Mouse (Mus musculus): ENCODE results near the gene Gtsf2.
"Not testable (repeated sequence)": the region's sequence is repeated elsewhere in the genome, so short reads cannot be mapped to it uniquely, and the experiment has no call there.

The Gtsf2 gene

DNA sequence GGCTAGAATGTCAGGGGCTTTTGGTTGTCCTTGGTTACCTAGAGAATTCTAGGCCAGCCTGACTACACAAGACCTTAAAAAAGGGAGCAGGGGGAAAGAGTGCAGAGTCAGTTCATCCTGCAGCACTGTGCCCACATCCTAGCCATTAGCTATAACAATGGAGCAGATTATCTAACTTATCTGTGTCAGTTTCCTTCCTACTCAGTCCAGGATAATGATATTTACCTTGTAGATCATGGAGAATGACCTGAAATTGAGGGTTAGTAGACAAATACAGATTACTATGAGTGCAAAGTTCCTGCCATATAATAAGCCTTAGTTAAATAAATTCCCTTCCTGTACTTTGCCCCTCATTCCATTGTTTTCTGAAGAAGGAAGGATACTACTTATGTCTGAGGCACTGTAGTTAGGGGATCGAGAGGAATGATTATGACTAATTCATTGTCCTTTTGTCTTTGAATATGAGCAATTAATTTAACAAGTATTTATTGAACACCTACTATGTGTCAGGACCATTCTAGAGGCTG is 30.9 kb upstream of the Gtsf2 start:
- TF ChIP-seq POU5F1 (IDR thresholded peaks at IDR 0.05; ENCODE audit: borderline replicate concordance, low read length), result no peak
- TF ChIP-seq CTCF (conservative IDR thresholded peaks at IDR 0.05; ENCODE audit: low read length), result no peak
- TF ChIP-seq NANOG (IDR thresholded peaks at IDR 0.05; ENCODE audit: borderline replicate concordance, low read length), result no peak
- Histone ChIP-seq H3K4me3 (replicated peaks; ENCODE audit: low read length) (no peak overlapping the region), H3K4me1 (replicated peaks; ENCODE audit: low read depth, low read length) (no peaks in the 10 kb centered on the region), H3K27me3 (ENCODE audit: insufficient read depth, low read length) (0 out of 2 replicates have a peak, but pooled peaks cover 2% of the 10 kb centered on the region), H3K36me3 (ENCODE audit: insufficient read depth, low read length) (no peaks in the 10 kb centered on the region), H3K9me3 (ENCODE audit: low read length) (no peaks in the 10 kb centered on the region)

DNA sequence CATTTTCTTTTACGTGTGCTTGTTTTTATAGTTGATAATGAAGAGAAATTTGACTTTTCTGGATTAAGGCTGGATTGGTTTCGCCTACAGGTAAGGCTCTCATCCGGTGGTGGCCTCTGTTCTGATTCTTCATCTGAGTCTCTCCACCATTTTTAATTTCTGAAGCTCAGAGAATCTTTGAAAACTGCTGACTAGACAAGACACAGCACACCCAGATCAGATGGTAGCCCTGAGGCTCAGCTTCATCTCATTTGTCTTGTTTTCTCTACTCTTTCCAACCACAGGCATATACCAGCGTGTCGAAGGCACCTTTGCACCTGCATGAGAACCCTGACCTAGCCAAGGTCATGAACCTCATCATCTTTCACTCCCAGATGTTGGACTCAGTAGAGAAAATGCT is 25.5 kb upstream of the Gtsf2 start:
- no peaks in the 10 kb centered on the region for H3K9me3 ChIP-seq (ENCODE audit: low read length)
- H3K36me3 ChIP-seq (ENCODE audit: insufficient read depth, low read length), result no peaks in the 10 kb centered on the region
- no peaks in the 10 kb centered on the region for H3K4me1 ChIP-seq (replicated peaks; ENCODE audit: low read depth, low read length)
- no peak for TF ChIP-seq POU5F1 (IDR thresholded peaks at IDR 0.05; ENCODE audit: borderline replicate concordance, low read length)
- no peak for TF ChIP-seq NANOG (IDR thresholded peaks at IDR 0.05; ENCODE audit: borderline replicate concordance, low read length)
- TF ChIP-seq CTCF (conservative IDR thresholded peaks at IDR 0.05; ENCODE audit: low read length), result no peak
- 0 out of 2 replicates have a peak, but pooled peaks cover 2% of the 10 kb centered on the region for H3K27me3 ChIP-seq (ENCODE audit: insufficient read depth, low read length)
- no peak overlapping the region for H3K4me3 ChIP-seq (replicated peaks; ENCODE audit: low read length)

DNA sequence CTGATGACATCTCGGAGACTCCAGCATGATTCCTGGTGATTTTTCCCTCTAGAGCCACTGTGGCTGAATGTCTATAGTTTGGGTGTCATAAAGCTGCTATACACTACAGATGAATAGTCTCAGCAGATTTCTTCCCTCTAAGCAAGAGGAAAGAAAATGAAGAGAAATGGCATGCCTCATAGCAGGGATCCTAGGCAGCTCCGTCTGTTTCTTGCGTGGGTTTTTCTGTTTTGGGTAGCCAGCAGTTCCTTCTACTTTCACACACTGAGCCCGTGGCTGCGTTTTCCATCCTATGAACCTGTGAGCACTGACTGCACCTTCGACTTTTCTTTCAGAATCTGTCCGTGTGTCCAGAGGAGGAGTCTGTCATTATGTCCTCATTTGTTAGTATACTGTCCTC is 24.9 kb upstream of the Gtsf2 start:
- H3K9me3 ChIP-seq (ENCODE audit: low read length), result no peaks in the 10 kb centered on the region
- 0 out of 2 replicates have a peak, but pooled peaks cover under 1% of the 10 kb centered on the region for H3K27me3 ChIP-seq (ENCODE audit: insufficient read depth, low read length)
- H3K4me1 ChIP-seq (replicated peaks; ENCODE audit: low read depth, low read length), result no peaks in the 10 kb centered on the region
- TF ChIP-seq POU5F1 (IDR thresholded peaks at IDR 0.05; ENCODE audit: borderline replicate concordance, low read length), result no peak
- TF ChIP-seq NANOG (IDR thresholded peaks at IDR 0.05; ENCODE audit: borderline replicate concordance, low read length), result no peak
- no peak for TF ChIP-seq CTCF (conservative IDR thresholded peaks at IDR 0.05; ENCODE audit: low read length)
- no peaks in the 10 kb centered on the region for H3K36me3 ChIP-seq (ENCODE audit: insufficient read depth, low read length)
- H3K4me3 ChIP-seq (replicated peaks; ENCODE audit: low read length), result no peak overlapping the region

DNA sequence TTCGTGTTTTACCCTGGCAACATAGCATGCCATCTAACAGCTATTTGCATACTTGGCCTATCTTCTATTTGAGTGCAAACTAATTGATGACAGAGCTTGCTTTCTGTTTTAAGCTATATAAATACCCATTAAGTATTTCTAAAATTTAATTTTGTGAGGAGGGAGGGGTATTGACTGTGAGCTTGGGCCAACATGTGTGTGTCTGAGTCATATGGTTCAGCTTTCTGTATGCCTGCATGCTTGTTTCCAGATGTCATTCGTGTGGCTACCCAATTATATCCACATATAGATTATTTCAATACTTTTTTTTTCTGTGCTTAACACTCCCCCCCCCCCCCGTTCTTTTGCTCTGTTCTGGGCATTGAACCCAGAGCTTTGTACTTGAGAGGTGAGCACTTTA is 24.0 kb upstream of the Gtsf2 start:
- Histone ChIP-seq H3K4me3 (replicated peaks; ENCODE audit: low read length) (no peak overlapping the region), H3K27me3 (ENCODE audit: insufficient read depth, low read length) (no peaks in the 10 kb centered on the region), H3K36me3 (ENCODE audit: insufficient read depth, low read length) (no peaks in the 10 kb centered on the region), H3K4me1 (replicated peaks; ENCODE audit: low read depth, low read length) (no peaks in the 10 kb centered on the region), H3K9me3 (ENCODE audit: low read length) (no peaks in the 10 kb centered on the region)
- TF ChIP-seq POU5F1 (IDR thresholded peaks at IDR 0.05; ENCODE audit: borderline replicate concordance, low read length), result no peak
- TF ChIP-seq NANOG (IDR thresholded peaks at IDR 0.05; ENCODE audit: borderline replicate concordance, low read length), result no peak

DNA sequence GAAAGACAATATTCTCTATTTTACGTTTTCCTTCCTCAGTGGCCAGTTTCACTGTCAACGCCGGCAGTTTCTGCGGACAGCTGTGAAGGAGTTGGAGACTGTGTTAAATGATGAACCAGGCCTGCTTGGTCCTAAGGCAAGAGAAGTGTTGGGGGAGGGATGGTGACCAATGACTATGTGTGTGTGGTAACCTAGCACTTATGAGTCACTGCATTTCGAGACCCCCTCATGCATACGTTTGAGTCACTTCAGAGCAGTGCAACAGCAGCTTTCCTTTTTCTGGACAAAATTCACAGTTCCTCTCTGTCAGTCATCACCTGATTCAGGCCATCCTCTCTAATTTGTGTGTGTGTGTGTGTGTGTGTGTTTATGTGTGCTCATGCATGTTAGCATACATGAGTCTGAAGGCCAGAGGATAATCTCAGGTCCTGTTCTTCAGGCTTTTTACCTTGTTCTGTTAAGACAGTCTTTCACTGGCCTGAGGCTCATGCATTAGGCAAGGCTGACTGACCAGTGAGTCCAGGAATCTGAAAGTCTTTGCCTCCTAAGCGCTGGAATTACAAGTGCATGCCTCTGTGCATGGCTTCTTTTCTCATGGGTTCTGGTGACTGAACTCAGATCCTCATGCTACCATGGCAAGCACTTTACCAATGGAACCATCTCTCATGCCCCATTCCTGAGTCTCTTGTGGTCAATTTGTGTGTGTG is 23.4 kb upstream of the Gtsf2 start:
- Histone ChIP-seq H3K27me3 (ENCODE audit: insufficient read depth, low read length) (no peaks in the 10 kb centered on the region), H3K9me3 (ENCODE audit: low read length) (no peaks in the 10 kb centered on the region), H3K4me1 (replicated peaks; ENCODE audit: low read depth, low read length) (no peaks in the 10 kb centered on the region), H3K36me3 (ENCODE audit: insufficient read depth, low read length) (no peaks in the 10 kb centered on the region), H3K4me3 (replicated peaks; ENCODE audit: low read length) (no peak overlapping the region)
- TF ChIP-seq POU5F1 (IDR thresholded peaks at IDR 0.05; ENCODE audit: borderline replicate concordance, low read length), result no peak
- no peak for TF ChIP-seq CTCF (conservative IDR thresholded peaks at IDR 0.05; ENCODE audit: low read length)
- TF ChIP-seq NANOG (IDR thresholded peaks at IDR 0.05; ENCODE audit: borderline replicate concordance, low read length), result no peak

DNA sequence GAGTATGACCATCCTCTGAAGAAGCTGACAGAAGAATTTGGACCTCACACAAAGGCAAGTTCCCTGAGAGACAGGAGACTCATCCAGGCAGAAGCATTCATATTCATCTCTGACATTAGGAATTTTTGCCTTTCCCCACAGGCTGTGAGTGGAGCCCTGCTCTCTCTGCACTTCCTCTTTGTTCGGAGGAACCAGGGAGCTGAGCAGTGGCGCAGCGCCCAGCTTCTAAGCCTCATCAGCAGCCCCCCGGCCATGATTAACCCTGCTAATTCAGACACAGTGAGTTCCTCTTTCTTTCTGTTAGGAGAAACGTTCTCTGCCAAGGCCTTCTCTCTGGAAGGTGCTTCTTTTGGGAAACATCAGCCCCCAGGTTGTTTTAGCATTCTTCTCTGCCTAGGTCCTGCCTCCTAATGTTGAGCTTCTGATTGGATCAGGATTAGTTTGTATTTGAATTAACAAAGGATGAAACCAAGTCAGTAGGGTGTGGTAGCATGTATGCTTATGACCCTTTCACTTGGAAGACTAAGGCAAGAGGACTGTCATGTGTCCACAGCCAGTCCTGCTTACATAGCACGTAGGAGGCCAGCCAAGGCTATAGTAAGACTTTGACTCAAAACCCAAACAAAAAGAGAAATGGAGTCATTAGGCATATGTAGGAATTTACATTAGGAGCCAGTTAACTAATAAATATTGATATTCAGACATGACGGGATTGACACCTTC is 14.4 kb upstream of the Gtsf2 start:
- H3K4me1 ChIP-seq (replicated peaks; ENCODE audit: low read depth, low read length), result no peaks in the 10 kb centered on the region
- TF ChIP-seq POU5F1 (IDR thresholded peaks at IDR 0.05; ENCODE audit: borderline replicate concordance, low read length), result no peak
- no peak overlapping the region for H3K4me3 ChIP-seq (replicated peaks; ENCODE audit: low read length)
- H3K27me3 ChIP-seq (ENCODE audit: insufficient read depth, low read length), result no peaks in the 10 kb centered on the region
- H3K36me3 ChIP-seq (ENCODE audit: insufficient read depth, low read length), result no peaks in the 10 kb centered on the region
- H3K9me3 ChIP-seq (ENCODE audit: low read length), result peaks cover 10% of the 10 kb centered on the region

DNA sequence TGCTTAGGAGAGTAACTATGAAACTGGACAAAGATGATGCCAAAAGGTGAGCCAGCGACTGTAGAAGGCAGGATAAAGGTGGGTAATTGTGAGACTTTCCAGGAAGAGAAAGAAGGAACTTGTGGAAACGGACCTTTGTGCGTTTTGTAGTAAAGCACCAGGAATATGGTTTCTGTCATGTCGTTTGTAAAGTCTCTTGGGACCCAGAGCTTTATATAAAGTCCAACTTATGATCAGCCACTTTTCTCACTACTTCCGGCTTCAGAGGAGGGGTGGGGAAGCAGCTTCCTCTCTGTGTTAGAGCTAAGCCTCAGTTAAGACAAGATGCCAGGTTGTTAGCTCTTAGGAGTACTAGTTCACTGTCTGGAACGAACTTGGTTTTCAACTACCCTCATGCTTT is 6.2 kb upstream of the Gtsf2 start:
- no peak for TF ChIP-seq POU5F1 (IDR thresholded peaks at IDR 0.05; ENCODE audit: borderline replicate concordance, low read length)
- TF ChIP-seq CTCF (conservative IDR thresholded peaks at IDR 0.05; ENCODE audit: low read length), result no peak
- no peak for TF ChIP-seq NANOG (IDR thresholded peaks at IDR 0.05; ENCODE audit: borderline replicate concordance, low read length)
- H3K4me1 ChIP-seq (replicated peaks; ENCODE audit: low read depth, low read length), result no peaks in the 10 kb centered on the region
- H3K4me3 ChIP-seq (replicated peaks; ENCODE audit: low read length), result no peak overlapping the region
- no peaks in the 10 kb centered on the region for H3K27me3 ChIP-seq (ENCODE audit: insufficient read depth, low read length)
- no peaks in the 10 kb centered on the region for H3K9me3 ChIP-seq (ENCODE audit: low read length)
- H3K36me3 ChIP-seq (ENCODE audit: insufficient read depth, low read length), result no peaks in the 10 kb centered on the region

DNA sequence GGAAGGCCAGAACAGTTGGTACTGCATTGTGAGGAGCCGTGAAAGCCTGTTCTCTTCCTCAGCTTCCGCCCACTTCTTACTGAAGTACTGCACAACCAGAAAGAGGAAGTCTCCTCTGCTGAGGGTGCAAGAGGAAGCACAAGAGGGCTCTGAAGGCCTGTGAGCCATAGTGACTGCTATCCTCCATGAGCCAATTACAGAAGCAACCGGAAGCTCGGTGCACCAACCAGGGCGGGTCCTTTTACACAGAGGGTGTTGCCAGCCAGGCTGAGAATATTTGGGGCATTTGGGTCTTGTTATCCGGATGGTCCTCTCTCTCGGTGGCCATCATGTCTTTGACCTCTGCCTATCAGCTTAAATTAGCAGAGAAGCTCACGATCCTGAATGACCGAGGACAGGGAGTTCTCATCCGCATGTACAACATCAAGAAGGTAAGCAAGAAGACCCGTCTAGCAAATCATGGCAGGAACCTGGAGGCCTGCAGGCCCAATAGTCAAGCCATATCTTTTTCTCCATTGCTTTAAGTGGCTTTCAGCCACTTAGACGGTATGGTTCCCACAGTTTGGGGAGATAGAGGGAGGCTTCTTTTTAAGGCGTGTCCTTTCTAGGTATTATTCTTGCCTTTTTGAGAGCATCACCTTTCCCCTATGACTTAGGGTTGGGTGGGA is 5.4 kb upstream of the Gtsf2 start, which contains the start of gene Nckap1l:
TSS of gene Nckap1l (plus strand) at position 244 of the 668 bp plus-strand sequence.
- H3K4me1 ChIP-seq (replicated peaks; ENCODE audit: low read depth, low read length), result no peaks in the 10 kb centered on the region
- no peak for TF ChIP-seq CTCF (conservative IDR thresholded peaks at IDR 0.05; ENCODE audit: low read length)
- no peak for TF ChIP-seq POU5F1 (IDR thresholded peaks at IDR 0.05; ENCODE audit: borderline replicate concordance, low read length)
- no peak for TF ChIP-seq NANOG (IDR thresholded peaks at IDR 0.05; ENCODE audit: borderline replicate concordance, low read length)
- no peaks in the 10 kb centered on the region for H3K36me3 ChIP-seq (ENCODE audit: insufficient read depth, low read length)
- H3K27me3 ChIP-seq (ENCODE audit: insufficient read depth, low read length), result no peaks in the 10 kb centered on the region
- H3K9me3 ChIP-seq (ENCODE audit: low read length), result no peaks in the 10 kb centered on the region
- no peak within 1 kb of the TSS for H3K4me3 ChIP-seq (replicated peaks; ENCODE audit: low read length)

DNA sequence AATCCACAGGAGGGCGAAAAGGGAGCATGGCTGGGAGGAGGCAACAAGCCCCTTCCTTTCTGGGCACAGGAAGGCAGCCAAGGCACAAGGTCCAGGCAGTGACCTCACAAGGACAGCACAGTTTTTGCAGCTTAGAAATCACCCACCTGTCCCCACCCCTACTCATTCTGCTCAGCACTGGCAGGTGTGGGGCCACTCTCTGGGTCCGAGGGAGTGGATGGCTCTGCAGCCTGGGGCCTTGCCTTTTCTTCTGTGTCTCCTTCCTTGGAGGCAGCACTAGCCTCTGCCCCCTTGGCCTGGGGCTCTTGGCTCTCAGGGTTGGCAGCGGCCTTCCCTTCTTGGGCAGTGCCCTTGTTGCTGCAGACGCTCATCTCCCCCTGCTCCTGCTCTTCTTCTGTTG is 2.3 kb downstream of the Gtsf2 start:
- H3K4me1 ChIP-seq (replicated peaks; ENCODE audit: low read depth, low read length); H3K27me3 ChIP-seq (ENCODE audit: insufficient read depth, low read length); H3K9me3 ChIP-seq (ENCODE audit: low read length); H3K4me3 ChIP-seq (replicated peaks; ENCODE audit: low read length); H3K36me3 ChIP-seq (ENCODE audit: insufficient read depth, low read length): not testable (repeated sequence)

Measured in E14TG2a.4 (cell line).